Mouse (Mus musculus) layer of hippocampus, adult 18-20 months (tissue): Measurements from ENCODE around the gene Htr1f. TPM values are rescaled to one million over a fixed set of nuclear protein-coding genes. Genes with fewer than 3 reads are reported as not detected.

Experiments used
- DNase-seq, 2 experiments: peaks; one replicate each; pipeline ENCODE4 v3.0.0; 2022; ENCODE audit warnings: low spot score in 2 of 2
- total RNA-seq, 2 experiments: library from RNA; stranded (reverse); gene quantifications; 2 replicates each; pipeline ENCODE4 v1.2.3; 2021

Htr1f gene
- total RNA-seq, 2 experiments from 2014 or later, result 4.4 to 5.8 TPM

DNA sequence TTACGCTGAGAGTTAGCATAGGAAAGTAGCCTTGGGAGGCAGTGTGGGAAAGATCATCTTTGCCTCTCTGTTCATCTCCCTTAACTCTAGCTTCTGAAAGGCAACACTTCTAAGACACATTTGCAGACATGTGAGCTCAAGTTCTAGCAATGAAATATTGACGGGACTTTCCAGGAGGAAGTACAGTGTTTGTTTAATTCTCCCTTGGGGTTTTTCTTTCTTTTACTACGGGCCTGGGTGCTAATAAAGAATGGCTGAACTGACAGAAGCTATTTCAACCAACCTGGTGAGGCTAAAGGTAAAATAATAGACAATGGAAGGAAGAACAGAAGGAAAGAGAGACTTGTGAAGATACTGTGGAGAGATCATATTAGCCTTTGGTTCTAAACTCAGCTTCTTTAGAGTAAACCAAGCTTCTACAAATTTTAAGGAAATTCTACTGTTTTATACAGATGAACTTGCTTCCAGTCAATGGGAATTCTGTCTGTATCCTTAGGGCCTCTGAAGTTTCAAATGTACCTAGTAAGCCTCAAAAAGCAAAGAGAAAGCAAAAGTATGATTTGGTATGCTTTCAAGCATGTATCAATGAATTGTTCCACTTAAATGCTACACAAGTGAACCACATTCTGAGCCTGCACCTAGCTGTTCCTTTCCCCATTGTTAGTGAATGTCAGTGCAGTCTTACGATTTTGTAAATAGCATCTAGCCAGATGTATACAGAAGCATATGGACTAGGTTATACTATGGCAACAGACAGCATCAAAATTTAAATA lies 131.9 kb downstream of the Htr1f start:
- DNase-seq, result no peak

DNA sequence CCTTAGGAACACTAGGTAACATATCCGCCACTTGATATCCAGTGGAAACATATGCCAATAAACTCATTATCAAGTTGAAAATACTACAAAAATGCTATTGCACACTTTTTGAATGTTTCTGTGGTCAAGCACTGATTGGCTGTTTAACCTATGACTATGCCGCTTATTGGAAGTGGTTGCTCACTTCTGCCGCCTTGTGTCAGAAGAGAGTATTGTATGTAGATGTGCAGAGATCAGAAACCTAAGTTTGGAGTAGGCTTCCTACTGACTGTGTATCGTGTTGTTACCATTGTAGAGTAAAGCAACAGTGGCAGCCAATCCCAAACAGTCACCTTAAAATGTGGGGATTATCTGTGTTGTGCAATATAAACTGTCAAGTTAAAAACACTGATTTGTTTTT lies 144.0 kb downstream of the Htr1f start:
- DNase-seq, result no peak

DNA sequence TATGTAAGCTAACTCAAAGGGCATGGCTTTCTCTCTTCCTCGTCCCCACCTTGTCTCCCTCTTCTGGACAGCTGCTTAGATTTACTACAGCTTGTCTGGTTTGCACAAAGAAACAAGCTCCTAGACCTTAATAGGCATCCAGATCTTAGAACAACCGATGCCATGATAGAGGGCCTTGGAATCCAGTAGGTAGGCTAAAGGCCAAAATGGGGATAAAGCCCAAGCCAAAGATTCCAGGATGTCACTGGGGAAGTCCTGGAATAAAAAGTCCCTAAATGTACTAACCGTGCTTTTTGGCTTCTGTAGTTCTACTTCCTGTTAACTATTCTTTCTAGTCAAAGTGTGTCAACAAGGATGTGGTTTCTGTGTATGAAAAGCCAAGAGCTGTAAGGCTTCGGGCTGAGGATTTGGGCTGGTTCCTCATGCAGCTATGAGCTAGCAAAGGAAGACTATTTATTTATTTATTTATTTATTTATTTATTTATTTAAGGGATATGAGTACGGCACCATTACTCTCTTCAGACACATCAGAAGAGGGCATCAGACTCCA lies 163.9 kb downstream of the Htr1f start:
- no peak for DNase-seq

DNA sequence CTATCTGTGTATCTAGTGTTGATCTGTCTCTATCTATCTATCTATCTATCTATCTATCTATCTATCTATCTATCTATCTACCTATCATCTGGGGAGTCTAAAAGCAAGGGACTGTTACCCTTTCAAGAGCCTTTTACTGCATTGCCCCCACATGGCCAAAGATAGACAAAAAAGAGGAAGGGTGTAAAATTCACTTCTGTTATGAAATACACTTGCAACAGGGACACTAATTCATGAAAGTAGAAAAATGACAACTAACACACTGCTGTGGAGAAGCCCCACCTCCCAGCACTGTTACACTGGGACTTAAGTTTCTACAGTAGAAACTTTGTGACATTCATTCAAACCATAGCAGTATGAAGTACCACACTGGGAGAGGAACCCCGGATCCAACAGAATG lies 170.9 kb downstream of the Htr1f start:
- DNase-seq, result no peak

DNA sequence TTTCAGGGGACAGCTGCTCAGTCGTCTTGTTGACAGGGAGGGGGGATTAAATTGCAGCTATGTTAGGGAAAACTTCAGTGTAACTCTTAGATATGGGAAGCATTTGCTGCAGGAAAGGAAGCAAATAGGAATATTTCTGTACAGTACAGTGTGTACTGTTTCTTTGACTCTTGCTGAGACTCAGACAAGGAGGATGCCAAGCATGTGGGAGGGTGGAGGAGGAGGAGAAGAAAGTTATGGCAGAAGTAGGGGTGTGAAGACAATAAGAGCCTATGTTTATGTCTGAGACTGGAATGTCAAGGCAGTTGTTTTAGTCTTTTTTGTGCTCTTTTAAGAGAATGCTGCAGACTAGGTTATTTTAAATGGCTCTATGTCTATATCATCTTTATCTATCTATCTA lies 171.6 kb downstream of the Htr1f start:
- DNase-seq, result peak in 1 of 2 experiments; percentile 27

DNA sequence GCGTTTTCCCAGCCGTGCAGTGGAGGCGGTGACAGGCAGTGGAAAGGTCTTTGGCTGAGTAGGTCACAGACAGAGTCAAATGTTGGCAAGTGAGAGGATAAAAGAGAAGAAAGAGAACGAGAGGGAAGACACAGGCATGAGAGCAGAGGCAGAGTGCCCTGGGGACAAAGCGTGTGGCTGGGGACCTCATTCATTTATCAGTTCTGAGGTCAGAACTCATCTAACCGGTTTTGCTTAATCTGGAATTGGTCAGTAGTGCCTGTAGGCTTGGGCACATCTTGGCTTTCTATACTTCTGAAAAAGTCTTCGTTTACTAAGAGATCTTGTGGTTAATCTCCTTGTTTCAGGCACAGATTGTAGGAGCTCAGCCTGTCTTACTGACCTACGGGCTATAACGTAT lies 182.2 kb downstream of the Htr1f start:
- DNase-seq, result no peak

DNA sequence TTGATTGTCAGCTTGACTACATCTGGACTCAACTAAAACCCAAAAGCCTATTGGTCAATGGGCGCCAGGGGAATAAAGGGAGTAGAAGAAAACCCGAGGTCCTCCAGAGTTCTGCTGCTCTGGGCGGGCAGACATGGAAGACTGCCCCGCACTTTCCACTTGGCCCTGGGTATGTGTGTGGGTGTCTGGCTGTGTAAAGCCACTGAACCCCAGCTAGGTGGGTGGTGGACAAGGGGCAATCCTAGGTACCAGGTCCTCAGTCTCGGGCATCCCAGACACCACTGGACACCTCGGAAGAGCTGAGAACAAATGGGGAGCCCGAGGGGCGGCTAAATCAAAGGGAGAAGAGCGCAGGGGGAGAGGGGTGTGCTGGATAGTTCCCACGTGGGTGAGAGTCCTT lies 196.9 kb downstream of the Htr1f start:
- DNase-seq, result no peak

DNA sequence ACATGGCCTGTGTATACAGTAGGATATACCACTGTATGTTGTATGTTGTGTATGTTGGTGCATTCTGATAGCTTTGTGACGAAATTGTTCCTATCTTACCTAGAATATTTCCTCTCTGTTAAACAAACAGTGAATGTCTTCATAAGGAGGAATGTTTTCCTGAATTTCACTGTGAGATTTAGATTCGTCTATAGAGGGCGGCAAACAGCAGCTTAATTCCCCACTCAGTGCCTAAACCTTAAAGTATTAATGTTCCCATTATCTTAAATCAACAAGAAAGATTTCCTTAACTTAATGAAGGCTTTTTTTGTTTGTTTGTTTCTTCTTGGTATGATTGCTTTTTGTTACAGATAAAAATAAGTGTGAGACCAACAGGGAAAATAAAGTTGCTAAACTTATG lies 198.5 kb downstream of the Htr1f start:
- DNase-seq, result peak in 1 of 2 experiments; percentile 25

DNA sequence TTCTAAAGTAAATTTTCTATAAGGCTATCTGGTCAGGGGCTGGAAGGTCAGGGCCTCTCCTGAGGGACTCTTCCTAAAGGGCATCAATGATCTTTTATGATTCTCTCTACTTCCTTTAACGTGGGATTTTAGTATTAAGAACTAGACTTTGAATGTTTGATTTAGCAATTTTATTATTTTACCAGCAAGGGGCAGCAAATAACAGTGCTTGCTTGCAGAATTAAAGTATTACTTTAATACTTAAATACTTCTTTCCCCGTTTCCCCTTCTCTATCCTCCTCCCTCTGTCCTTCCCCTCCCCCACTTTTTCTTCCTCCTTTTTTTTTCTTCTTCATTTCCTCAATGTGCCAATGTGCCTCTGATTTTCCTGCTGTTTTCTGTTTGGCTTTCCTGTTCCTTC lies 202.3 kb downstream of the Htr1f start:
- no peak for DNase-seq

DNA sequence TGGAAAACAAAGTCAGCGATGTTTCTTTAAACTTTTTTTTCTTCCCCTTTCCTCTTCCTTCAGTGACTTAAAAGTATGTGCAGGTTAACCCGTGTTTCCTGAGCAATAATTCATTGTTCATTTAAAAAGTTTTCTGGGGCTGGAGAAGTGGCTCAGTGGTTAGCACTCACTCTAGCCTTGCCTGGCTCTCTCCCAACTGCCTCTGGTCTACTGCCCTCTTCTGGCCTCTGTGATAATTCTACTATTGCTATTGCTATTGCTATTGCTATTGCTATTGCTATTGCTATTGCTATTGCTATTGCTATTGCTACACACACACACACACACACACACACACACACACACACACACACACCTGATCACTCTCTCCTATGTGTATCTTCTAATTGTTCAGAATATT lies 206.6 kb downstream of the Htr1f start:
- DNase-seq, result no peak

DNA sequence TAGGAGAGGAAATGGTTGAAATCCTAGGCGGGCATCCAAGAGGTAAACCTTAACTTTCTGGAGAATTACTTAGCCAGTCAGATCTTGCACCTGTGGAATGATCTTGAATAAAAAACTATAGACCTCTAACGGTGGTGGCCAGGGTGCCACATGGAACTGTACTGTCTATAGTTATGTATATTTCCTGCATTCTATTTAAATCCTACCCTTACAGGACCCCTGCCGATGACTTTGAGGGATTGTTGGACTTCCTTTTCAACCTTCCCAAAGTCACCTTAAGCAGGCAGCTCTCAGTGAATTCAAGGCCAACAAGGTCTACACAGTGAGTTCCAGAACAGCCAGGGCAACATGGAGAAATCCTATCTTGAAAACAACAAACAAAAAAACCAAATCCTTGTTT lies 216.2 kb downstream of the Htr1f start:
- DNase-seq, result no peak

DNA sequence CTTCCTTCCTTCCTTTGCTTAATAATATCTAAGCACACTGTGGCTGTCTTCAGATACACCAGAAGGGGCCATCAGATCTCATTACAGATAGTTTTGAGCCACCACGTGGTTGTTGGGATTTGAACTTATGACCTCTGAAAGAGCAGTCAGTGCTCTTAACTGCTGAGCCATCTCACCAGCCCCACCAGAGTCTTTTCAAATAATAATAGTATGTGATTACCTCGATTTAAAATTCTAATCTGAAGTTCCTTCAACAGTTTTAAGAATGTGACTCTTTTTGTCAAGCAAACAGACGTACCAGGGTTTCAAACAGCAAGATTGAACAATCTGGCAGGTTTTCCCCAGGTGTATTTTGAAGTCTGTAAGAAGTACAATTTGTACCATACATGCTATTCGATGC lies 220.1 kb downstream of the Htr1f start:
- no peak for DNase-seq

DNA sequence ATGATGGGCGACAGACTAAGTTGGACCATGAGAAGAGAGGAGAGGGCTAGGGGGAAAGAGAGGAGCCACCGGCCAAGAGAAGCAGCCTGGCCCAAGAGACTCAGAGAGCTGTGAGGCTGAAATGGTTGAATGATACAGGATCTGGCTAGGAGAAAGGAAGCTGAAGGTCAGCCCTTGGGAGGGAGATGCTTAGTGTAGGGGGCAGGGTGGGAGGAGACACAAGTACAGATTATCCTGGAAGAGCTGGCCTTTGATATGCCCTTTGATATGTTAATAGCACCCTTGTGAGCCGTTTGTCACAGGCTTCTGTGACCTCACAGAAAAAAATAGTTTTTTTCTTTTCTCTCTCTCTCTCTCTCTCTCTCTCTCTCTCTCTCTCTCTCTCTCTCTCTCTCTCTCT lies 220.5 kb downstream of the Htr1f start:
- no peak for DNase-seq

DNA sequence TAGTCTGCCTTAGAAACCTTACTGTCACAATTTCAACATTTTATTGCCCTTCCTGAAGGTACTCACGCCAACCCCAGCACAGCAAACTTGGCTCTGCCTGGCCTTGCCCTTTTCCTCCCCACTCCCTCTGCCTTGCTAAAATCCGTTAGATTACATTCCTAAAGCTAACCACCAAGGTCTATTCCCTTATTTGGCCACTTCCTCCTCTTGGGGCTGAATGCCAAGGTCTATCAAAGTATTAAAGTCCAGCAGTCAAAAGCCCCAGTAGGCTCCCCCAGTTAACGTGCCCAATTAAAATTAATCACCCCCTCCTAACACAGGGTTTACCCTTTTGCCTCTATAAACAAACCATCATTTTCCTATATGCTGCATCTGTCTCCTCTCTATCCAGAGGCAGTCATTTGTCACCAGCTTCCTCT lies 221.2 kb downstream of the Htr1f start:
- DNase-seq, result no peak

DNA sequence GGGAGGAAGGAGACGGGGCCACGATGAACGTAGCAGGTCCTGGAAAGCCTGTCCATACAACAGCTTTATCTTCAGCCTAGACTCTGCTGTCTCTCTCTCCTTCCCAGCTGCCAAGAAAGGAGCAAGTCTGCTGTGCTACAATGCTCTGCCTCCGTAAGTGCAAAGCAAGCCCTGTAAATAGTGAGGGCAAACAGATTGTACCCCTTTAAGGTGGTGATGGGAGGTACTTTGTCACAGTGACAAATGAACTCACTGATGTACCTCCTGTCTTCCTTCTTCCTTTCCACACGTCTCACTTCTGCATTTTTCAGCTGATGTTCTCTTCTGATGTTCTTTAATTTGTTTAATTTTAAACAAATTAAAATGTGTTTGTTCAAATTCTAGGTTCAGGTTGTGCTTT lies 221.8 kb downstream of the Htr1f start:
- DNase-seq, result no peak

DNA sequence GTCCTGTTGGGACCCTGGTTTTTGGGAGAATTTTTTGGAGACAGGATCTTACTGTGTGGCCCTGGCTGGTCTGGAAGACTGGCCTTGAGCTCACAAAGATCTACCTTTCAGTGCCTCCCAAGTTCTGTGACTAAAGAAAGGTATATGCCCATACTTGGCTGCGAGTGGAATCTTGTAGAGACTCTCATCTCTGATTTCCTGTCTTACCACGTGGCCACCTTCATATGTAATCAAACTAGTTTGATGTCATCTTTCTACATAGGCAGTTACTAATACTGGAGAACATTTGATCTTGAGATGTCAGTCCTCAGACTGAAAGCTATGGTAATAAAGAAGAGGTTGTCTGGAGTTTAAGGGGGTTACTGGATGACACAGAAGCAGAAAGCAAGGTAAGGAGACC lies 224.2 kb downstream of the Htr1f start:
- no peak for DNase-seq

DNA sequence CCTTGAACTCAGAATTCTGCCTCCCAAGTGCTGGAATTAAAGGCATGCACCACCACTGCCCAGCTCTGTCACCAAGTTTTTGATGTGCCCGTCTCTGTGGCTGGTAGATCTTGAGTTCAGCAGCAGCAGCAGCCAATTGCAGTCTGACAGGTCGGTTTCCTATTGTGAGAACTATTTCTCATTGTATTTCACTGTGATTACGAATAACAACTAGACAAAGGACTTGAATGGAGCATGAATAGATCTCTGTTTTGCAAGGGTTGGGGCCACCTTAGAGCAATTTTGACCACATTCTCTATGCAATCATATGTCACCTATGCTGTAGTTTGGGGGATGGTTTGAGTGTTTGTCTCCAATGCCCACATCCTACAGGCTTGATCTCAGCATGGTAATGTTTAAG lies 224.7 kb downstream of the Htr1f start:
- no peak for DNase-seq

DNA sequence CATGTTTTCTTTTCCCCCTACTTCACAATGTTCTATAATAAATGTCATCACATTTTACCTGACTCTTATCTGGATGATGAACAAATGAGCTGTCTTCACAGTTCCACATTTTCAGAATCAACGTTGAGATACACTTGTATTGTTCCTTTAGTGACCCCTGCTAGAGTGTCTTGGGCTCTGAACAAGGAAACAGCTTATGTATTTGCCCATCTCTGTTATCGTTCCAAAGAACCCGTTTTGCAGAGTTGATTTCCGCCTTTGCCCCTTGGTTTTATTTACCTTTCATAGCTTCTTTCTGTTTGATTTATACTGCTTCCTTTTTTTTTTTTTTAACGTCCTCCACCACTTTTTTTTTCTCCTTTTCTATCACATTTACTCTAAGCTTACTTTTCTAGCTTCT lies 225.9 kb downstream of the Htr1f start:
- no peak for DNase-seq

DNA sequence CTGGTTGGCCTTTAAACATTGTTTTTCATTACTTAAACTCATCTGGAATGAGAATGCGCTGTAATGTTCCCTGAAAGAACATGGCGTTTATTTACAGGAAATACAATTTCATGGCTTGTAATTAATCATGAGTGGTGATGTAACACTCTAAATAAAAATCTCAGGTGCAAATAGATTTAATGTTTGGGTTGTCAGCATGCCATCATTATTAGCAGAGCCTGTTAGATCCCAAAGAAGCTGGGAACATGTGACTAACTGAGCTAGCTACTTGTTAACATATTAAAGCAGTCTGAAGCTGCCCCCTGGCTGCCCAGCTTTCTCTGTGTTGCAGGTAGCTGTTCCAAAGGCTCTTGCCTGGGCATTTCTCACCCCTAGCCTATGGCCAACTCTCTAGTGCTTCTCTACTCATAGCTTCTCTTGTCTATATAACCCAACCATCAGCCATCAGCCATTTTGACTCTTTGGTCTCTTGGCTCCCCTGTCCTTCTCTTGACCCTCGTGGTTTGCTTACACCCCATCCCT lies 227.0 kb downstream of the Htr1f start:
- DNase-seq, result no peak

DNA sequence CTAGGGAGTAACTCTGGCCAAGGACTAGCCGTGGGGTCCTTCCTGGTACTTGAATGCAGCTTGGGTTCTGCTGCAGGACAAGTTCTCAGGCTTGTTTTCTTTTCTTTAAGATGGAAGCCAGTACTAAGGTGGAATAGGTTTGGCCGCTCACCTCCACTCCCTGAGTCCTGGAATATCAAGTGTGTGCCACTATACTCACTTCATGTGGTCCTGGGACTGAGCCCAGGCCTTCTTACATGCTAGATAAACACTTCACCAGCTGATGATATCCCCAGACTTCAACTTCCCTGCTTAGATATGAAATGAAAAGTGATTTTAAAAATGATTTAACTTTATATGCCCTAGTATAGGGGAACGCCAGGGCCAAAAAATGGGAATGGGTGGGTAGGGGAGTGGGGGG lies 228.3 kb downstream of the Htr1f start:
- DNase-seq, result no peak

DNA sequence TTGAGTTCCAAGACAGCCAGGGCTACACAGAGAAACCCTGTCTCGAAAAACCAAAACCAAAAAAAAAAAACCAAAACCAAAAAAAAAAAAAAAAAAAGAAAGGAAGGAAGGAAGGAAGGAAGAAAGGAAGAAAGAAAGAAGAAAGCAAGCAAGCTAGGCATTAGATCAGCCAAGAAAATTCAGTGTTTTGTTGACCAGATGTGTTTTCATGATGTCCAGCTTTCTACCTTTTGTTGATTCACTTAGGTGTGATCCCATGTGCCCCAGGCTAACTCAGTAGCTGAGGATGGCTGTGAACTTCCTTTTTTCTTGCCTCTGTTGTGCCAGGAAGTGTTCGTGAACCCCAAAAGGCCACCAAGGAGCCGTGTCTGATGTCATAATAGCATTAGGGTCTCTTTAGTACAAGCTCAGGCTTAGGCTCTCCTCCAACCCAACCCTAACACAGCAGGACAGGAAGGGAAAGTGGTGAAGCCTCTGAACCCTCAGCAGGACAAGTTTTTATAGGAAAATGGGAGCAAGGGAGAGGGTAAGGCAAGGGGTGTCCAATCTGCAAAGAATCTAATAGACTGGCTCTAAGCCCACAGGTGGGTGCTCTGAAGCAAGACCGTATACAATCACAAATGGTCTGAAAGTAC lies 228.9 kb downstream of the Htr1f start:
- no peak for DNase-seq

DNA sequence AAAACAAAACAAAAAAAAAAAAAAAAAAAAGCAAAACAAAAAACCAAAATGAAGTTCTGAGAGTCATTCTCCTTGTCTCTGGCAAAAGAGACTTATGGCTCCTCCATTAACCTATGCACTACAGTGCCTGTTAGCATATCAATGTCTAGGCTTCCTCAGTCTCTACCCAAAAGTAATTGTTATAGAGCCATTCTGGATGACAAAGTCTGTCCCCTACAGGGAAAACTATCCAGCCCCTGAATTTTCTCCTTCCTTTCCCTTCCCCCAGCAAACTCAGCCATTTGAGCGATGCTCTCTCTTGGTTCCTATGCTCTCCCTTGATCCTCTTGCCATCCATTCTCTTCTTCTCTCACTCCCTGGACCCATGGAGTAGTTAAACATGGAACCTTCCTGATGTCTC lies 229.8 kb downstream of the Htr1f start:
- DNase-seq, result no peak

DNA sequence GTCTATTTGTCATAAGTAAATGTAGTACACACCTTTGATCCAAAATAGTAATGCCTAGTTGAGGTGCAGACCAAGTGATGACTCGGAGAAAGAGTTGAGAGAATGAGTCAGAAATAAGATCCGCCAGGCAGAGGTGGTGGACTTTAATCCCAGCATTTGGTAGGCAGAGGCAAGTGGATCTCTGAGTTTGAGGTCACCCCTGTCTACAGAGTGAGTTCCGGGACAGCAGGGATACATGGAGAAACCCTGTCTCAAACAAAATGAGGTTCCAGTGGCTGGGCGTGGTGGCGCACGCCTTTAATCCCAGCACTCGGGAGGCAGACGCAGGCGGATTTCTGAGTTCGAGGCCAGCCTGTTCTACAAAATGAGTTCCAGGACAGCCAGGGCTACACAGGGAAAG lies 230.3 kb downstream of the Htr1f start:
- no peak for DNase-seq
